Mouse (Mus musculus) left cerebral cortex, adult 8-10 months (tissue): ENCODE data around the gene Ms4a5. TPM values are rescaled to one million over a fixed set of nuclear protein-coding genes. Genes with fewer than 3 reads are reported as not detected.
"Not testable (repeated sequence)": the region's sequence is repeated elsewhere in the genome, so short reads cannot be mapped to it uniquely, and the experiment has no call there.

Source experiments
- DNase-seq, 2 experiments: peaks; one replicate each; pipeline ENCODE4 v3.0.0; 2022; ENCODE audit warnings: low spot score in 2 of 2
- total RNA-seq, 4 experiments: library from RNA; stranded (reverse); gene quantifications; 2 replicates each; pipeline ENCODE4 v1.2.4; 2022

The Ms4a5 gene
- not detected for total RNA-seq

DNA sequence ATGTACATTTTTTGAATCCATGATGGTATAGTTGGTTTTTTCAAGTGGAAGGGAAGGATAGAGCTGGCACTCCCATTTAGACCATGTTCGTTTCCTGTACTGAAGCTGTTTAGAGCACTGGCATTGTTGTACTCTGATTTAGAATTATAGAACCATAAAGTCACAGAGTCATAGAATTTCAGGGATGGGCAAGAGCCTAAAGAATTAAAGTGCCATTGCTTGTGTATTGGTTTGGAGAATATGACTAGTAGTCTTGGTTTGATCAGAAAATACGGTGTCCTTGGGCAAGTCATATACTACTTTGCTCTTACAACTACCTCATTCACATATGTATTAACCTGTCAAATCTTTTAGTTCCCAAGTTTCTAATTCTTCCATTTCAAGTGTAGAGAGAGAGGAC is at the start of gene Ms4a5:
Ms4a5 (minus strand) TSS at position 101 of the 400 bp plus-strand sequence.
- DNase-seq = no peak

GRCm38 (mm10) chr19:11321123-11321522 is 37.5 kb upstream of the Ms4a5 start:
- DNase-seq = no peak

GRCm38 (mm10) chr19:11316786-11317185 is 33.1 kb upstream of the Ms4a5 start:
- no peak for DNase-seq

- DNase-seq = no peak
Observed at GRCm38 (mm10) chr19:11314354-11314753, 30.7 kb upstream of the Ms4a5 start, which contains the start of gene Ms4a14. Gene Ms4a14 (minus strand): TSS chr19:11314454.

DNA sequence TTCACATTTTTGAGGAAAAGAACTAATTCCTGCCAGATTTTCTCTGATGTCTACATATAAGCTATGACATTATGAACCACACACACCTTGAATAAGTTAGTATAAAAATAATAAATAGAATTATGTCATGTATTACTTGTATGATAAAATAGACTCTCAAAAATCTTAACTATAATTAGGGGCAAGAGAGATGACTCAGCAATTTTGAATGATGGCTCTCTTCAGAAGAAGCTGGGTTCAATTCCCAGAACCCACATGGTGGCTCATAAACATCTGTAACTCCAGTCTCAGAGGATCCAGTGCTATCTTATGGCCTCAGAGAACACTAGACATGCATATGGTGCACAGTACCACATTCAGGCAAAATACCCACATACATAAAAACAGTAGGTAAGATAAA is 25.2 kb upstream of the Ms4a5 start:
- DNase-seq = no peak

- not testable (repeated sequence) for DNase-seq
Observed at GRCm38 (mm10) chr19:11299529-11299928, 15.9 kb upstream of the Ms4a5 start.

DNA sequence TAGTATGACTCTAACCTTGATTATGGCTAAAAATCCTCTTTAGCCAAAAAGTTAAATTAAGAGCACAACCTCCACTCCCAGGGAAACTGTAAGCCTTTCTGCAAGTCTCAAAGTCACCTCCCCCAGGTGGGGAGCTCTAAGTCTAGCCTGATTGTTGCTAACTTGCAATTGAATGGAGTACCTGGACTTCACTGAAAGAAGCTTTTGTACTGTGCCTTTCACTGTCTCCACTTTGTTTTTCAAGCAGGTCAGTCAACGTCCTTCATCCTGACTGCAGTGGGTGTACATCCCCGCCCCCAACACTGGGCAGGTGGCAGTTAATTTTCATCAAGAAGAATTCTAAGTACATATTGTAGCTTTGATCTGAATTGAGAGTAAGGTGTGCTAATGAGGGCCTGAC is 15.3 kb upstream of the Ms4a5 start:
- DNase-seq = no peak

- DNase-seq = not testable (repeated sequence)
Observed at GRCm38 (mm10) chr19:11293616-11294015, 9.9 kb upstream of the Ms4a5 start.

DNA sequence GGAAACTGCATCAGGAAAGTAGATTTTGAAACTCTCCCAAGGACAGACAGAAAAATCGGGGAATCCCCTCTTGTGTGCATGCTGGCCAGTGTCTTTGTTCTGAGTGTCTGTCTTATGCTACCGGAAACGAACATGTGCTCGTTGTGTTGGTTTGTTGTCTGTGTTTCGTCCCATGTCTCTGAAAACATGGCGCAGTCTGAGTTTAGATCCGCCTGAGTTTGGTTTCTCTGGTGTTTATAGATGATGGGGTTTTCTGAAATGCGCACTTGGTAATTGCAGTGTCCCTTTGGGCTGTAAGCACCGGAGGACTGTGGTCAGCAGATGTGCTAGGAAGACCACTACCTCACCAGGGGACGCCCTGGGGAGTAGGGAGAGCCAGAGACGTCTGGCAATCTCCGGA is 9.3 kb upstream of the Ms4a5 start:
- DNase-seq = no peak

GRCm38 (mm10) chr19:11280223-11280622 is 3.5 kb downstream of the Ms4a5 start:
- no peak for DNase-seq

DNA sequence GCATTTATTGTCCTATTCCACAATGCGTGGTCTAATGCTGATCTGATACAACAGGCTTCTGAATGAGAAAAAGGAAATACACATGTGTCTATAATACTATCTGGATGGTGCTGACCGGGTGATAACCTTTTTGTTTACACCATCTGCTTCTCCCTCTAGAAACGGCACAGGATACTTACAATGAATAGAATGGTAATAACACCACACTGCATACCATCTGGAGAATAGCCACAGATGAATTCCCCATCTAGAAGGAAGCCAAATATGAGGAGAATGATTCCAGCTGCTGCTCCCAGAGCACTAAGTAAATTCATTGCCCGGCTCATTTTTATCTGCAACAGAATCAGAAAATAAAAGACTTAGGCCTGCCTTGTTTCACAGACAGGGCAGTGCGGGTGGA is 7.2 kb downstream of the Ms4a5 start:
- no peak for DNase-seq

DNA sequence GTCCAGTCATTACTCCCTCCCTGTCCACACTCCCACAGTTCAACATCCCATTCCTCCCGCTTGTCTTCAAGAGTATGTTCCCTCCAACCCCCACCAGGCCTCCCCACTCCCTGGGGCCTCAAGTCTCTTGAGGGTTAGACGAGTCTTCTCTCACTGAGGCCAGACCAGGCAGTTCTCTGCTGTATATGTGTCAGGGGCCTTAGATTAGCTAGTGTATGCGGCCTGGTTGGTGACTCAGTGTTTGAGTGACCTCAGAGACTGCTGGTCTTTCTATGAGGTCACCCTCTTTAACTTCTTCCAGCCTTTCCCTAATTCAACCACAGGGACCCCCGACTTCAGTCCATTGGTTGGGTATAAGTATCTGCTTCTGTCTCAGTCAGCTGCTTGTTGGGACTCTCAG is 16.7 kb downstream of the Ms4a5 start:
- no peak for DNase-seq

GRCm38 (mm10) chr19:11266052-11266845 is 17.4 kb downstream of the Ms4a5 start, which contains the start of gene Ms4a1:
Gene Ms4a1 (minus strand): TSS chr19:11266241.
- no peak for DNase-seq

DNA sequence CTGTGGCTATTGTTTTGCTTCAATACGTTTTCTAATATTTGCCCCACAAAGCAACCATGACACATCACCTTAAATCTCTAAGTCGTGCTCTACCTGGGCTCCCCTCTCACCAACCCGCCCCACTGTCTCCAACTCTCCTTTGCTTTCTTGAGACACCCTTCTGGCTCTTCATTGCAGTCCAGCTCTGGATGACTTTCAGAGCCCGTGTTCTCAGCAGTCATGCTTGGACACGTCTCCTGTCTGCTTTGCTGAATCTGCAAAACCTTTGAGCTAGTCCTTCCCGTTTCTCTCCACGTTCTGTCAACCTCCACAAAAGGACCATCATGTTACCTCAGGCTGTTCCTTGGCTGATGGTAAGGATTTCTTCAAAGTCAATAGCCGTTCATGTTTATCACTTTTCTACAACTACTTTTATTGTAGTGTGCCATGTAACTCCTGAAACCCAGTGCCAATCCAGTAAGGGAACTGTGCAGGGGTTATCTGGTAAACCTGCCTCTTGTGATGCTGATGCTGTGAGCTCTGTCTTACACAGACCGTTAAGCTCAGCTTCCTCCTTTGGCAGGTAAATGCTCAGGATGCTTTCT is 19.0 kb downstream of the Ms4a5 start:
- no peak for DNase-seq

DNA sequence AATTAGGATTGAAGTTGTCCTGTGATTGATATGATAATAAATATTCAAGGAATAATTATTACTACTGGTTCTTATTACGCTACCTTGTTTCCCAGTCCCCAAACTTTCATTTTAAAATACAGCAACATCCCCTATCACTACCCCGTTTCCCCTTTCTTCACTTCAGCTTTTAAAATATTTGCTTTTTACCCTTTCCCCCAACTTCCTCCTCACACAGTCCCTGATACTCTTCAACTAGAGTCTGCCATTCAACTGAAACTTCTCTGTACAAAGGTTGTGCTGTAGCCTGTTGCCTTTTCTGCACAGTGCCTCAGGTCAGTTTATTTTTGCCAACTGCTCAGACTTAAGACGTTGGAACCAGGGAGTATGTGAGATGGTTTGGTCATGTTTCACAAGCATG is 20.1 kb downstream of the Ms4a5 start:
- DNase-seq = no peak

DNA sequence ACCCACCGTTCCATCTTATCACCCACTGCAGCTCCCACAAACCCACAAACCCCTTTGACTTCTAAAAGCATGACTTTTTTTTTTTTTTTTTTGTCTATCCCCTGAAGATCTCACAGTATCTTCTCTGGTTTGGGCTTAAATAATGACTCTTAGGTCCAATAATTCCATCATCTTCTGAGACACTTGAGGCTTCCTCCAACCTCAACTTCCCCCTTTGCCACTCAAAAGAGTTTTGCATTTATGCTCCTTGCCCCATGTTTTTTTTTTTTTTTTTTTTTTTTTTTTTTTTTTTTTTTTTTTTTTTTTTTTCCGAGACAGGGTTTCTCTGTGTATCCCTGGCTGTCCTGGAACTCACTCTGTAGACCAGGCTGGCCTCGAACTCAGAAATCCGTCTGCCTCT is 20.7 kb downstream of the Ms4a5 start:
- not testable (repeated sequence) for DNase-seq

DNA sequence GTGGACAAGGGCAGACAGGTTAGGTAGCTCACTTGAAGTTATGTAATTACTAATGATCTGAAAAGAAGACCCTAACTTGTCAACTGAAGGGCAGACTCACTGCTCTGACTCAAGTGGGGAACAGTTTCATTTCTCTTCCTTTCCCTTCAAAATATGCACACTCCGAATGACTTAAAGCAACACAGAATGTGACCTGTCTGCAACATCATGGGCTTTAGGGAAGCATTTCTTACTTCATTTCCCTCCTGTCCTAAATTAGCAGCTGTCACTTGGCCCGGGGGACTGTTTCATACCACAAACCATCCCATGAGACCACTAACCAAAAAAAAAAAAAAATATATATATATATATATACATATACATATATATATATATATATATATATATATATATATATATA is 22.2 kb downstream of the Ms4a5 start:
- no peak for DNase-seq

GRCm38 (mm10) chr19:11244230-11244629 is 39.4 kb downstream of the Ms4a5 start:
- no peak for DNase-seq

DNA sequence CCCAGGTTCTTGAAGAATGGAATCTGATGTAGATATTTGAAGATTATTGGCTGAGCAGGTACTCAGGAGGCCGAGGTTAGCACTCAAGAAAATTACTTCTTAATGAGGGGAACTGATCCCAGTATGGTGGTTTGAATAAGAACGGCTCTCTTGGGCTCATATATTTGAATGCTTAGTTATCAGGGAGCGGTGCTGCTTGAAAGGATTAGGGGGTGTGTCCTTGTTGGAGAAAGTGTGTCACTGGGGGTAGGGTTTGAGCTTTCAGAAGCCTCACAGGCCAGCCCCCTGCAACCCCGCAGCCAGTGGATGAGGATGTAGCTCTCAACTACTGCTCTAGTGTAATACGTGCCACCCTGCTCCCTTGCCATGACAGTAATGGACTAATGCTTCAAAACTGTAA is 41.1 kb downstream of the Ms4a5 start:
- no peak for DNase-seq

GRCm38 (mm10) chr19:11235820-11236219 is 47.9 kb downstream of the Ms4a5 start:
- DNase-seq = no peak

- DNase-seq = no peak
Observed at GRCm38 (mm10) chr19:11234921-11235735, 48.5 kb downstream of the Ms4a5 start.

DNA sequence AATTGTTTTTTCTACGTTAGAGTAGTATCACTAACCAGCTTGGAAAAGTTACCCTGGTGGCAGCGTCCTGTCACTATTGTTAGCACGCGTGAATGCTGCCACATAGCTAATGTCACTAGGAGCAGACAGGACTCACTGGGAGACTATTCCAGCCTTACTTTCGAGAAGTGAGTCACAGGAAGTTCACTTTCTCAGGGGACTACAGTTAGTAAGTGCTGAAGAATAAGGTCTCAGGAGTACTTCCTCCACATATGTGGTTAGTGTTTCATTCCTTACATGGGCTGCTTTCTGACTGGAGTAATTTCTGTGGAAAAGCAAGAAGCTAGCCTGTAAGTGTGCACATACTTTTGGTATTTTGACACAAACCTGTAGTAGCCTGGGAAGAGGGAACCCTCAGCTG is 49.4 kb downstream of the Ms4a5 start:
- DNase-seq = no peak
